Mouse (Mus musculus) kidney, adult 2 months (tissue): ENCODE data around the gene Cip2a. TPM values are rescaled to one million over a fixed set of nuclear protein-coding genes. Genes with fewer than 3 reads are reported as not detected.

Experiments used
- DNase-seq: peaks from one replicate; pipeline ENCODE4 v3.0.0; 2021
- H3K27ac ChIP-seq: fragments of 200-500 bp; 2 replicates; pipeline ENCODE4 v1.5.1; 2012; ENCODE audit warnings: low read depth, low read length, control low read depth, inconsistent platforms; ENCODE audit not compliant: insufficient read depth
- H3K27me3 ChIP-seq: fragments of 200-500 bp; replicated peaks from 2 replicates; pipeline ENCODE4 v1.6.1; 2012; ENCODE audit warnings: mild to moderate bottlenecking, moderate library complexity, low read length, inconsistent platforms; ENCODE audit not compliant: control insufficient read depth, insufficient read depth
- H3K36me3 ChIP-seq: fragments of 200-500 bp; 2 replicates; pipeline ENCODE4 v1.6.1; 2012; ENCODE audit warnings: mild to moderate bottlenecking, moderate library complexity, low read length, inconsistent platforms; ENCODE audit not compliant: control insufficient read depth, insufficient read depth
- H3K4me1 ChIP-seq: fragments of 200-500 bp; 2 replicates; pipeline ENCODE4 v1.6.1; 2011; ENCODE audit warnings: low read length; ENCODE audit not compliant: control insufficient read depth, insufficient read depth
- H3K4me3 ChIP-seq: fragments of 200-500 bp; 2 replicates; pipeline ENCODE4 v1.5.1; 2011; ENCODE audit warnings: mild to moderate bottlenecking, low read depth, low read length, control low read depth; ENCODE audit not compliant: insufficient read depth
- CTCF ChIP-seq: fragments of 200-500 bp; conservative IDR thresholded peaks from 2 replicates; pipeline ENCODE4 v1.5.1; 2011; ENCODE audit warnings: low read depth, mild to moderate bottlenecking, control low read depth, low read length, moderate library complexity, mixed read lengths; ENCODE audit not compliant: insufficient read depth, insufficient read length
- POLR2A ChIP-seq: fragments of 200-500 bp; IDR thresholded peaks from one replicate; pipeline ENCODE4 v1.6.1; 2011; ENCODE audit warnings: low read depth, low read length, control low read depth
- WGBS: fragments of 180-500 bp; shearing (Covaris S2); methylation state at CpG from one replicate; pipeline ENCODE4 v1.1.7; 2018; 5-methylcytosine and 5-hydroxymethylcytosine counted together
- polyA plus RNA-seq: library from polyadenylated mRNA; depleted of rRNA; stranded (reverse); fragments of >200 nt; gene quantifications from 2 replicates; pipeline ENCODE4 v1.2.3, GENCODE M21; 2012; rRNA removed

The Cip2a gene
- polyA plus RNA-seq, 1 experiment = 0.44 TPM

- DNase-seq = no peak
- Histone ChIP-seq H3K4me3 (no peak overlapping the region), H3K36me3 (no peaks in the 10 kb centered on the region), H3K27ac (no peak overlapping the region), H3K4me1 (no peaks in the 10 kb centered on the region), H3K27me3 (no peaks in the 10 kb centered on the region)
- TF ChIP-seq POLR2A (no peak), CTCF (no peak)
Measured at GRCm38 (mm10) chr16:49049214-49049613, 55.2 kb downstream of the Cip2a start.

GRCm38 (mm10) chr16:49057186-49057585 is 63.2 kb downstream of the Cip2a start, which contains the start of gene Myh15:
Myh15 (plus strand) TSS chr16:49057486.
- TF ChIP-seq POLR2A = no peak
- TF ChIP-seq CTCF = no peak
- 82% methylated on average over 1 of the region's 1 CpGs for WGBS

More at GRCm38 (mm10) chr16:49057186-49057585, 63.2 kb downstream of the Cip2a start, which contains the start of gene Myh15:
- H3K36me3 ChIP-seq = no peaks in the 10 kb centered on the region
- DNase-seq = no peak
- no peak within 1 kb of the TSS for H3K4me3 ChIP-seq
- H3K4me1 ChIP-seq = 0 out of 2 replicates have a peak, but pooled peaks cover 2% of the 10 kb centered on the region
- no peak within 1 kb of the TSS for H3K27ac ChIP-seq
- no peaks in the 10 kb centered on the region for H3K27me3 ChIP-seq

Other genes with a start within 250 kb of the Cip2a start
- gene Trat1, start 222.2 kb upstream of the Cip2a start, polyA plus RNA-seq = 0.03 and 0.59 TPM in 2 replicates
- gene Retnlb, start 177.3 kb upstream of the Cip2a start, polyA plus RNA-seq = not detected in 2 replicates
- 33.9 and 44.0 TPM in 2 replicates for gene Retnla, start 151.6 kb upstream of the Cip2a start, polyA plus RNA-seq
- 2.2 TPM in 1 of 2 replicates, not detected in the other for gene Retnlg, start 121.6 kb upstream of the Cip2a start, polyA plus RNA-seq
- 1.6 and 1.9 TPM in 2 replicates for gene Dzip3, start within 50 bp of the Cip2a start, polyA plus RNA-seq
- not detected in 2 replicates for gene Myh15, start 63.3 kb downstream of the Cip2a start, polyA plus RNA-seq